Mouse (Mus musculus) brain, embryonic 14.5 days (tissue): ENCODE measurements around the gene Gmppa.

Experiments used
- CTCF ChIP-seq: fragments of 200-500 bp; IDR thresholded peaks from 2 replicates; pipeline ENCODE4 v1.5.1; 2012; ENCODE audit warnings: inconsistent platforms, mild to moderate bottlenecking, moderate library complexity, borderline replicate concordance; ENCODE audit not compliant: insufficient read depth, insufficient read length; ENCODE audit errors: extremely low read depth
- POLR2A ChIP-seq: fragments of 200-500 bp; IDR thresholded peaks from 2 replicates; pipeline ENCODE4 v1.6.1; 2012; ENCODE audit warnings: mild to moderate bottlenecking, inconsistent platforms, borderline replicate concordance; ENCODE audit not compliant: poor library complexity, insufficient read depth, insufficient read length, severe bottlenecking; ENCODE audit errors: extremely low read depth

GRCm38 (mm10) chr1:75467215-75467927, 31.6 kb downstream of the Gmppa start:
- TF ChIP-seq CTCF (peak; percentile 99), POLR2A (no peak)
